Mouse (Mus musculus) neutrophil, adult 83 days (primary cell): Measurements from ENCODE around the gene Trip12. TPM values are rescaled to one million over a fixed set of nuclear protein-coding genes. Genes with fewer than 3 reads are reported as not detected.

ENCODE experiments used
- total RNA-seq, 2 experiments: library from RNA; stranded (reverse); gene quantifications; one replicate each; pipeline ENCODE4 v1.2.4; 2023

The Trip12 gene
- 100 to 1,000 TPM; 210 to 219 TPM for total RNA-seq

DNA sequence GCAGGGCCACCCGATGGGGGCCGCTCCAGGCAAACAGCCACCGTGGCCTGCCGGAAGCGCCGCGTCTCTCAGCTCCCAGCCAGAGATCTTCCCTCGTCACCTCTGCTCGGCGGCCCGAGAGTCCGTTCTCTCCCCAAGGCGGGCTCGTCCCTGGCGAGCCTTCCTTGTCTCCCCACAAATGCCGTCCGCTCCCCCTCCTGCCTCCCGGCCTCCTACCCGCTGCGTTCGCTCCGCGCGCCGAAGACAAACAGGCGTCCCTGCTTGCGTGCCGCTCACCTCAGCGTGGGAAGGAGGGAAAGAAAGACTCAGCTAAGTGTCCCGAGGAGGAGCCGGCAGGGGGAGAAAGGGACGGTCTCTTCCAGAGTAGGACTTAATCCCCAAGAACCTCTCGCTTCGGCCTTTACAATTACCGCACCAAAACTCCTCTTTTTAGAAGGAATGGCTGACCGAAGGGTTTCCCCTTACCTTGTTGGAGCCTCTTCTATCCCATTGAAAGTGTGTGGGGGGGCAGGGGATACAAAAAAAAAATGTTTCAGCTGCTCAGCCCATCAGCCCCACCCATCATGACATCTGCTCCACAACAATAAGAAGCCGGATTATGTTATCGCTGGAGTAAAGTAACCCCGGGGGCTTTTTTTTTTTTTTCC lies at the start of gene Trip12:
TSS of gene Trip12 (minus strand) at position 499 of the 647 bp plus-strand sequence.

GRCm38 (mm10) chr1:84839309-84840017 lies 853 bp downstream of the Trip12 start, which contains the start of gene Fbxo36:
Gene Fbxo36, plus strand, starts transcription at chr1:84839841.

GRCm38 (mm10) chr1:84695517-84696411 lies 144.6 kb downstream of the Trip12 start, which contains the start of gene Dner:
Gene Dner, minus strand, starts transcription at chr1:84696221.

Other genes with a start within 250 kb of the Trip12 start
- under 1 TPM in 1 of 2 experiments, not detected in 1; 0.22 TPM for gene Dner, start 144.3 kb downstream of the Trip12 start, total RNA-seq
- gene Fbxo36, start 675 bp downstream of the Trip12 start, total RNA-seq, result 1 to 10 TPM in 1 of 2 experiments, under 1 TPM in 1; 0.39 to 1.1 TPM
- gene Slc16a14, start 94.6 kb upstream of the Trip12 start, total RNA-seq, result 1 to 10 TPM; 3.1 to 3.8 TPM